Mouse (Mus musculus) G1E (cell line): ENCODE results near the gene Zfp92.

Experiments
- CTCF ChIP-seq: IDR thresholded peaks from 2 replicates; pipeline ENCODE4 v1.5.1; 2012; ENCODE audit warnings: low read depth, low read length, inconsistent platforms, mixed read lengths
- GATA1 ChIP-seq: IDR thresholded peaks from 2 replicates; pipeline ENCODE4 v1.6.1; 2012; ENCODE audit warnings: borderline replicate concordance, low read length, inconsistent platforms, mixed read lengths

GRCm38 (mm10) chrX:73400951-73401350, 9.9 kb upstream of the Zfp92 start:
- TF ChIP-seq CTCF, result no peak
- TF ChIP-seq GATA1, result no peak
